Mouse (Mus musculus) brain, adult 10 weeks (tissue): Measurements from ENCODE around the gene Mocs1. TPM values are rescaled to one million over a fixed set of nuclear protein-coding genes. Genes with fewer than 3 reads are reported as not detected.

Experiments
- polyA plus RNA-seq: library from polyadenylated mRNA; stranded (reverse); fragments of 350-450 nt; fragmentation: Illumina TruSeq; extraction: RNeasy Lipid Tissue Mini Kit (QIAGEN cat#74804); gene quantifications from one replicate; pipeline ENCODE4 v1.2.3, GENCODE M21; 2015; ENCODE audit warnings: low read depth, low replicate concordance

Mocs1 gene
- 5.8 TPM for polyA plus RNA-seq

DNA sequence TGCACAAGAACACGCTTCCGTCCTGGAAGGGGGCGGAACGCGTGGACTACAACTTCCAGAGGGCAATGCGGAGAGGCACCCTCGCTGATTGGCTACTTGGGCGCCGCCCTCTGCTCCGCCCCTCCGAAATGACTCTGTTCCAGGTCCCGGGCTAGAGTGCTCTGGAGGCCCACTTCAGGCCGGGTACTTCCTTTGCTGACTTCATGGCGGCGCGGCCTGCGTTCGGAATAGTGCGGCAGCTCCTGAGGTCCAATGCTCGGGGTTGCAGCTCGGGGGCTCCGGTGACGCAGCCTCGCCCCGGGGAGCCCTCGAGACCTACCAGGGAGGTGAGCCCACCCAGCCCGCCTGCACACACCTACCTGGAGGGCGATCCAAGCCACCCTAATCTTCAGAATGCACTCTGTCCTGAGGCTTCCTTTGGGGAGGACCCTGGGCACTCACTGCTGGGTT, at the start of gene Mocs1:
Mocs1 (plus strand) TSS at position 124 of the 450 bp plus-strand sequence.

Other genes starting within 250 kb of the Mocs1 start
- gene Daam2, start 136.0 kb downstream of the Mocs1 start, polyA plus RNA-seq = 33.8 TPM
- 2.2 TPM for gene Kif6, start 186.8 kb downstream of the Mocs1 start, polyA plus RNA-seq